Mouse (Mus musculus) cerebellum, postnatal 10 days (tissue): ENCODE measurements around the gene Lbhd2.

Source experiments
- DNase-seq, 2 experiments: peaks; one replicate each; pipeline ENCODE4 v3.0.0; 2021; ENCODE audit warnings: mixed read lengths in 2 of 2

Gene Lbhd2

DNA sequence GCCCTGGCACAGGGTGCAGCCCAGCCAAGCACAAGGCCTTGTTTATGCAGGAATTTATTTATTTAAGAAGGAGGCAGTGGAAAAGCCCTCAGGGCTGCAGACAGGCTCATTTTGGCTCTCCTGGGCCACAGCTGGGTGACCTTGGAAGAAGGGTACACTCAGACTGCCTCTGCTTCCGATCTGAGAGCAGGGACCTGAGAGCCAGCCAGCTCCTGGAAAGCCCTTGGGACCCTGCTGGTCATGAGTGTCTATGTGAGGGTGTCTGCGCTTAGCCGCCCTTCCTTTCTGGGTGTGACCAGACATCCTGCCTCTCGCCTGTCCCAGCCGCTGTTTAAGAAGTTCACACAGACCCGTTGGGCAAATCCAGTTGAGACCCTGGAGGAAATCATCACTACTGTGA lies 43.8 kb downstream of the Lbhd2 start:
- DNase-seq, result no peak

DNA sequence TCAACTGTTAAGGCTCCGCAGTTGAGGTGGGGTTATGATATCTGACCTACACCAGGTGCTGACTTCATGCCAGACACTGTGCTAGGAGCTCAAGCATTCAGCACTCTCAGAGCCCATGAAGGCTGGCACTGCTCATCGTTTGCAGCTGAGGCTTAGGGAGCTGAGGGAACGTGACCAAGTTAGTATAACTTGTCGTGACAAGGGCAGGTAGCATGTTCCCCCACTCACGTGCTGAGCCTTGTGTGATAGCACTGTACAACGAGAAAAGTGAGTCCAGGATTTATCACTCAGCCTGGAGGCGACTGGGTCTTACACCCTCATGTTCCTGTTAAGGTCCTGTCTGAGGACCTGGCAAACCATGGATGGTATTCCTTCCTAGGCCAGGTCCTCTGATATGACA lies 45.0 kb downstream of the Lbhd2 start:
- DNase-seq, result no peak

DNA sequence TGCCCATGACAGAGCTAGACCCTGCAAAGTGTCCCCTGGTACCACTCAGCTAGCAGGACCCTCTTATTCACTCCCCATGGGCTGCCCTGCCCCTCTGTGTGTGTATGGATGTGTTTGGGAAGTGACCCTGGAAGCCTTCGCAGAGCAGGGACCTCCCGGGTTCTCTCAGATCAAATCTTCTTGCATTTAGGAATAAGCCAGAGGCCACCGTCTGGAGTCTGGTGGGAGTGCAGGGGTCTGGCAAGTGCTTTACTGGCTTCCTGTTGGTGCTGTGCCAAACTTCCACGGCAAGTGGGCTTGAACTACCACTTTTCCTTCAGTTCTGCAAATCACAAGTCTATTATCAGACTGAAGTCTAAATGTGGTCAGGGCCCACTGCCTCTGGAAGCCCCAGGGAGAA lies 47.4 kb downstream of the Lbhd2 start:
- peak; percentile 65 to 70 for DNase-seq

DNA sequence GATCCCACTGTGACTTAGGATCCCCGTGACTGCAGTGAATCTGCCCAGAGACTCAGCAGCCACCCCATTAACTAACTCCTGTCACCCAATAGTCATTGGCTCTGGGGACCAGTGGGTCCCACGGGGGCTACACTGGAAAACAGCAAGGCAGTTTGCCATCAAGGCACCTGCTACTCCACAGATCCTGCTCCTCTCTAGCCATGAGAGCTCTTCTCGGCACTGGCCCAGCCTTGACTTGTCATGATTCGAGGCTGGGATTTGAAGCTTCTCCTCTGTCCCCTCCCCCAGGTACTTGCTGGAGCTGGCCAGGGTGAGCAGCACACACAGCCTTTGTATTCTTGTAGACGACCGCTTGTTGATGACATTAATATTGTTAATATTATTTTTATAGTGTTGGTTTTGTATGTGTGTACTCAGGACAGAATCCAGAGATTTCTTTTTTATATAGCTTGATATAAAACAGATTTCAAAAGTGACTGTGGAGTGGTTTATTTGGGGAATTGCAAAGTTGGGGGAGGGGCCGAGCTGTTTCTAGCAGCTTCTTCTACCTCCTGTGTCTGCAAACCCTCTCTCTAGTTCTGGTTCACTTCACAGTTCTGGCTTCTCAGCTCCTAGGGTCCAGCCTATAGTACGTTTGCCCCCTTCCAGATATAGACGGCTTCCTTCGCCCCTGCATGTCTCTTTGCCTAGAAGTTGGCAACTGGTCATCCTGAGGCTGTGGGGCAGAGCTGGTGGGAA lies 48.1 kb downstream of the Lbhd2 start:
- peak; percentile 51 for DNase-seq

DNA sequence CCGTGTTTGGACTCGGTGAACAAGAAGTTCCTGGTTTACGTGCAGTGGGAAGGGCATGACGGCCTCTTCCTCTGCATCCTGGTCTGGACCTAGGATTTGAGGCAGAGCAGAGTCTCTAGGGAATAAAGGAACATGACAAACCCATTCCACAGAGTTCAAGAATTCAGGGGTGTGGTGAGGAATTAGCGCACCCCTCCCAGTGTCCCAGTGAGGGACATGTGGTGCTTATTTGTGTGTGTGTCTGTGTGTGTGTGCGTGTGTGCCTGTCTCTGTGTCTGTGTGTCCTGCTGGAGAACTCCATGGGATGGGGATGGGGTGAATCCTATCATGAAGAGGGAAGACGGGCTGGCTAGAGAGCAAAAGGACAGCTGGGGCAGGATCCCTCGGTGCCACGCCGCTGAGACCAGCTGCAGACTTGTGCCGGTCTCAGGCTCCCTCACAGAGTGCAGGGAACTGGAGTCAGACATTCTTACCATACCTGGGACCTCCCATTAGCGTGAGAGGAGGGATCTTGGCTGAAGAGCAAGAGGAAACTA lies 48.8 kb downstream of the Lbhd2 start:
- no peak for DNase-seq

DNA sequence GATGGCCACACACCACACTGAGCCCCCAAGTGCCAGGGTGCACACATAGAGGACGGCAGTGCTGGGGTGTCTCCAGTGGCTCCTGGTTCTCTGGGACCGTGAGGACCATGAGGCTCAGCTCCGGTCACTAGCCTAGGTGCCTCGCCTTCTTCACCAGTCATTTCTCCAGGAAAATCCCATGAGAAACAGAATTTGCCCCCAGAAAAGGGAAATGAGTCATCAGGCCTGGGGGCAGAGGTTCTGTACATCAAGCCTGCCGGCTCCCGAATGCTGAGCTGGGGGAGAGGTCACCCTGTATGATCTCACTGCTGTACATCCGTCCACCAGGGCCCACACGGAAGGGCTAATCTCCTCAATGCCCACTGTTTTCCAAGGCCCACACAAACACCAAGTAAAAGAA lies 49.3 kb downstream of the Lbhd2 start:
- no peak for DNase-seq

DNA sequence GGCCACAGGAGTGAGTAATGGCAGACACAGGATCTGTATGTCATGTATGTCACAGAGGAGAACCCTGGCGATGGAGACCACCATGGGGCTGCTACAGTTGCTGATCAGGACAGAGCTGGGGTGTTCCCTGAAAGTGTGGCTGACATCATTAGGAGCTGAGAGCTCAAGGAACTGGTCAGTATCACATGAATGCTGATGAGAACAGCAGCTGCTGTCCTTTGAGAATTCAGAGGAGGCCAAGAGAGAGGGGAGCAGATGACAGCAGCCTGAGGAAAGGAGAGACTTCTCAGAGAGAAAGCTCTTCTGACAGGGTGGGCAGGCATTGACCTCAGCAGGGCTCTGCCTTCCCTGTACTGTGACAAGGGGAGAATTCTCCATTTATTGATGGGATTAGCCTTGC lies 51.1 kb downstream of the Lbhd2 start:
- no peak for DNase-seq
